Mouse (Mus musculus) heart, postnatal 10 days (tissue): Measurements from ENCODE around the gene Nhsl1. TPM values are rescaled to one million over a fixed set of nuclear protein-coding genes. Genes with fewer than 3 reads are reported as not detected.

Experiments
- DNase-seq, 2 experiments: peaks; one replicate each; pipeline ENCODE4 v3.0.0; 2021
- intact Hi-C: fragments of 180-260 bp; cut with DNase I; formaldehyde crosslinking; loops from one replicate; pipeline ENCODE4 v1.15.1; 2025
- total RNA-seq, 2 experiments: library from RNA; stranded (reverse); gene quantifications; 2 replicates each; pipeline ENCODE4 v1.2.3; 2021

The Nhsl1 gene
- total RNA-seq, 2 experiments from 2014 or later = 22.1 to 29.6 TPM

- no peak for DNase-seq
- intact Hi-C loops = loop anchor here (10.0 kb wide), 2 partner anchors 337 to 453 kb away; partner anchors contain the start of genes Perp and Reps1
Measured at GRCm38 (mm10) chr10:18392268-18392667, 73.5 kb downstream of the Nhsl1 start.

- intact Hi-C loops = loop anchor here (10.0 kb wide), 2 partner anchors 339 to 451 kb away; partner anchors contain the start of genes Perp and Reps1
- no peak for DNase-seq
Measured at GRCm38 (mm10) chr10:18393740-18394139, 75.0 kb downstream of the Nhsl1 start.

- intact Hi-C loops = loop anchor here (10.0 kb wide), 2 partner anchors 339 to 451 kb away; partner anchors contain the start of genes Perp and Reps1
- DNase-seq = no peak
Measured at GRCm38 (mm10) chr10:18394270-18394669, 75.5 kb downstream of the Nhsl1 start.

DNA sequence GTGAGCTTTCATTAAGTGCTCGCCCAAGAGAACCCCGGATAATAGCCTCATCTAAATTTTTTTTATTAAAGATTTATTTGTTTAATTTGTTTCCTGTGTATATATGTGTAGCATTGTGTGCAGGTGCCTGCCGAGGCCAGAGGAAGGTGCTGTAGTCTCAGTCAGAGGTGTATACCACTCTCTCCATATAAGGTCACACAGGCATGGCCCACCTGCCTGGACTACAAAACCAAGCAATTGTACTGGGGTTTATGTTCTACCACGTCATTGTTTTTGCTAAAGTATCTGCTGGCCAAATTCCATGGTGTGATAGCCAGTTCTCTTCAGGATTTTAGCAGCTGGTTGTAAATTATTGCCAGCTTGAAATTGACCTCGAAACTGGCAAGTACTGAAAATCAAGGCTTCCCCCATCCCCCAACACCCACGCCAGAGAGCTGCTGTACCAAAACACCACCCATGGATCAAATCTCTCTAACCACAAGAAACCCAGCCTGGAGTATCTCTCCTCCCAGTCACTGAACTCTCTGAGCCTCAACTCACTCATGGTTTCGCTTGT, 81.4 kb downstream of the Nhsl1 start:
- no peak for DNase-seq
- intact Hi-C loops = no loop called here

GRCm38 (mm10) chr10:18400998-18401397, 82.2 kb downstream of the Nhsl1 start:
- intact Hi-C loops = no loop called here
- DNase-seq = peak; percentile 46 to 52

GRCm38 (mm10) chr10:18403992-18404391, 85.2 kb downstream of the Nhsl1 start:
- DNase-seq = no peak
- intact Hi-C loops = no loop called here

GRCm38 (mm10) chr10:18404679-18405078, 85.9 kb downstream of the Nhsl1 start:
- no peak for DNase-seq
- intact Hi-C loops = loop anchor here (5.0 kb wide), 1 partner anchor 48 kb away; no protein-coding TSS in a partner anchor

GRCm38 (mm10) chr10:18407062-18407830, 88.5 kb downstream of the Nhsl1 start:
- DNase-seq = peak; percentile 85 to 87
- intact Hi-C loops = loop anchor here (5.0 kb wide), 1 partner anchor 45 kb away; no protein-coding TSS in a partner anchor

GRCm38 (mm10) chr10:18408128-18408527, 89.3 kb downstream of the Nhsl1 start:
- intact Hi-C loops = loop anchor here (5.0 kb wide), 1 partner anchor 44 kb away; no protein-coding TSS in a partner anchor
- DNase-seq = no peak

GRCm38 (mm10) chr10:18408635-18409034, 89.8 kb downstream of the Nhsl1 start:
- DNase-seq = no peak
- intact Hi-C loops = loop anchor here (5.0 kb wide), 1 partner anchor 44 kb away; no protein-coding TSS in a partner anchor

DNA sequence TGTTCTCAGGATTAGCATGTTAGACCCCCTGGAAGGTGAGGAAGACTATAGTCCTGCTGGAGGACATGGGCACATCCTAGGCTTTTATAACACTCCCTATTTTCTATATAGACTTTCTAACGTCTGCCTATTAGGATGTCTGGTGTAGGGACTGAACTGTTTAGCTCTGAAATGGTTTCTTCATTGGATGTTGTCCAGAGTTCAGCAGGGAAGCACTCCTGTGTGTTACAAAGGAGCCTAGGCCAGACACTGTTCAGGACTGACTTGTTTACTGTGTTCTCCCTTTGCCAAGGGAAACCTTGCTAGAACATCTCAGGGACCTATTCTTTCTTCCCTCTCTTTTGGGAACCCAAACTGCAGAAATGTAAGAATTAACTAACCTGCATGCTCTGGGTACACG, 90.3 kb downstream of the Nhsl1 start:
- DNase-seq = no peak
- intact Hi-C loops = loop anchor here (5.0 kb wide), 1 partner anchor 43 kb away; no protein-coding TSS in a partner anchor

GRCm38 (mm10) chr10:18411266-18411665, 92.5 kb downstream of the Nhsl1 start:
- DNase-seq = no peak
- intact Hi-C loops = no loop called here

- intact Hi-C loops = no loop called here
- no peak for DNase-seq
Measured at GRCm38 (mm10) chr10:18415946-18416345, 97.2 kb downstream of the Nhsl1 start.

DNA sequence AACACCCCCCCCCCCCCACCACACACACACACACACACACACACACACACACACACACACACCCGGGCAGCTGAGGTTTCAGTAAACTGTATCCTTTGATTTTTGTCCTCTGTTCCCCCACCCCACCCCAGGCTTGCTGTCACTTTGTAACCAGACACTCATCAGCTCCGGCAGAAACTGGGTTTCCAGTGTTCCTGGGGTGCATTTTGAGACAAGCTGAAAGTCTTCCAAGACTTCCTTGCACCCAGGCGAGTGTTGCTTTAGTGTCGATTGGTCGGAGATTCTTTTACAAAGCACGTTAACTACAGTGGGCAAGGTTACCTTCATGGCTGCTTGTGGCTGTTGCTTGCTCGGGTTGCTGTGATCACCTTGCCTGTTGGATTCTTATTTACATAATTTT, 99.4 kb downstream of the Nhsl1 start:
- no peak for DNase-seq
- intact Hi-C loops = no loop called here

DNA sequence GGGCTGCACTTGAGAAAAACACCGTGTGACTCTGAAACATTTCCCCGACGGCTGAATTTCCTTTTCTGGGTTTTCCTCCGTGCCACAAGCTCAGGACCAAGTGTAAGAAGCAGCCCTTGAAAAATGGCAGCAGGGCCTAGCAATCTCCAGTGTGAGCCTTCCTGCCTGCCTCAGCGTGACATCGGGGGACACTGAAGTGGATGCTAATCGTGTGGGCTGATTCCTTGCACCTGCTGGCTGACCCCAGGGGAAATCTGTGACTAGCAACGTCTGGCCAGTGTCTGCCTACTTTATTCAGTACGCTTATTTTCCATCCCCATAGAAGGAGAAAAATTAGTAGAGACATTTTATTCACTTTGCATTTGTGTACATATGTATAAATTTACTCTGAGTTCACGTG, 100.7 kb downstream of the Nhsl1 start:
- intact Hi-C loops = no loop called here
- no peak for DNase-seq

DNA sequence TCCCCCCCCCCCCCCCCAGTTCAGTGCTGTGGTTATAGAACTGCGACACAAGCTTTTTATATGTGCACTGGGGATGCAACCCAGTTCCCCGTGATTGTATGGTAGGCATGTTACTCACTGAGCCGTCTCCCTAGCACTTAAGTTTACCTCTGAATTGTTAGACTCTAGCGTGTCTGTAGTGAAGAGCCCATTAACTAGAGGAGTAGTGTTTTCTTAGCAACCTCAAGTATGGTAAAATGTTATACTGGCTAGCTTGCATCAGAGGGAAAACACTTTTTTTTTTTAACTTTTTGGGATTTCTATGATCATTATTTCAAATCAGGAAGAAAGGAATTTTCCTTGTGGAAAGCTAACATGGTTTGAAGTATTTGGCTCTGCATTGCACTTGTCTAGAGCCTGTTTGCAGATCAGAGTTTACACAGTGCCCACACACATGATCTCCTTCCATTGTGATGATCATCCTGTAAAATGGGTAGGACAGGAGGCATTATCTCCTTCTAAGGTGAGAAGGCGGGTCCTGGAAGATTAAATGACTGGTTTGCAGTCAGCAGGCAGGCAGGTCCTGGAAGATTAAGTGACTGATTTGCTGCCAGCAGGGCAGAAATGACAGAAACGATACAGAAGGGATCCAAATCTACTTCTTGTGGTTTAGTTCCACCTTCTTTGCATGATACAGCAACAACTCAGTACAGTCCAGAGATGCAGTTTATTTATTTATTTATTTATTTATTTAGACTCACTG, 101.6 kb downstream of the Nhsl1 start:
- intact Hi-C loops = no loop called here
- DNase-seq = no peak

DNA sequence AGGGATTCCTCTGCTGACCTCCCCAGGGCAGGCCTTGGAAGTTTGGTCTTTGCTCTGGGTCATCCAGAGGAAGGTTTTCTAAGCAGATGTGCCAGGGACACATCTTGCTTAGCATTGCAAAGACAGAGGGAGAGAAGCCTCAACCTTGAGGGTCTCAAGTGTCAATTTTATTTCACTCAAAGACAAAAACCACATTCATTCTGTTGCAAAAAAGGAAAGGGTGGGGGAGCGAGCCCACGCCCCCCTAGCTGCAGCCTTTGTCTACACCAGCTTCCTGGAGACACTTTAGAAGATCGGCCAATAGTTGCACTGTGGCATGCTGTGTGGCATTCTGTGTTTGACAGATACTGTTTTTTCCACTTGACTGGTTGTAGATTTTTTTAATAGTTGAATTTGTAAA, 104.2 kb downstream of the Nhsl1 start:
- DNase-seq = no peak
- intact Hi-C loops = no loop called here

DNA sequence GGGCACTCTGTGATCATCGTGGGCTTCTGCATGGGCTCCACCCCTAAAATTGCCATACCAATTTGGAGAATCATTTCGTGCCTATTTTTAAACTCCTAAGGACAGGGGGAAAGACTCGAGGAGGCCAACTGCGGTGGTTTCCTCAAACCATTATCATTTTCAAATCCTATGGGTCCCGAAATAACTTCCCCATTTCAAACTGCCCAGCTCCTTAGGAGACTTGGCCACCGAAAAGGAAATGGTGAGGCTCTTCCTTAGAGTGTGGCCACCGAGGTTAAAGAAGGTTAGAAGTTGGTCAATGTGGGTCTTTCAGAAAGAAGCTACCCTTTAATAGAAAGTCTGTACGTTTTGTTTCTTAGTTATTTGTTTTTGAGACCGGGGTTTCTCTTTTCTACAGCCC, 104.8 kb downstream of the Nhsl1 start:
- intact Hi-C loops = no loop called here
- DNase-seq = no peak

DNA sequence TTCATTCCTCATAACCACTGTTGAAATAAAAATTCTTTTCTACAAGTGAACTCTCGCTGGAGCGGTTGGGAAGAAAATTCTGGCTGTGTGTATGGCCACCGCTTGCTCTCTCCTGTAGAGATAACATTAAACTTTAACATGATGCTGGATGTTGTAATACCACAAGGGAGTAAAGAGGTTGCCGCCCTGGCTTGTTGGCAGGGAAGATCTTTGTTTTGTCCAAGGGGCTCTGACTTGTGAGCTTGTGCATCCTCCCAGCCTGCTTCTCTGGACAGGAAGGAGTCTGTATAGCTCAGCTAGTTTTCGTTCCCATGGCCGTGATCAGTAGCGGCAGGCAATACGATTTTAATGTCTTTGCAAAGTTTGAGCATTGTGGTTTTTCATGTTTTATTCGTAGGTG, 109.1 kb downstream of the Nhsl1 start:
- peak; percentile 59 to 69 for DNase-seq
- intact Hi-C loops = no loop called here

DNA sequence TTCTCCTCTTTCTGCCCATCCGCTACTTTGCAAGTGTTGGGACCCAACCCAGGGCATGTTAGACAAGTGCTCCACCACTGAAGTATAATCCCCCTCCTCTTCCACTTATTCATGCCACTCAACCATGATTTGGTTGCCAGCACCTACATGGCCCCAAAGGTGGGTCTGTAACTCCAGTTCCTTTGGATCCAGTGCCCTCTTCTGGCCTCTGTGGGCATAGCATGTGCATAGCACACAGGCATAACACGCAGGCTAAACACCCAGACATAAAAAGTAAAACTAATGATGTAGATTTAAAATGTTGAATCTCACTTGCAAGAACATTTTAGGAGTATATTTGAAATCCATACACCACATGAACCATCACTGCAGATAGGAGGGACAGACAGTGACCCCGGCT, 110.7 kb downstream of the Nhsl1 start:
- intact Hi-C loops = no loop called here
- no peak for DNase-seq

GRCm38 (mm10) chr10:18430141-18430540, 111.4 kb downstream of the Nhsl1 start:
- intact Hi-C loops = loop anchor here (2.0 kb wide), 1 partner anchor 39 kb away; no protein-coding TSS in a partner anchor

More at GRCm38 (mm10) chr10:18430141-18430540, 111.4 kb downstream of the Nhsl1 start:
- peak in 1 of 2 experiments; percentile 51 for DNase-seq
